Mouse (Mus musculus) ES-Bruce4 (cell line): Measurements from ENCODE around the gene Prps1l1.

Experiments
- CTCF ChIP-seq: IDR thresholded peaks from one replicate; pipeline ENCODE4 v1.8.1; 2011; ENCODE audit warnings: low read depth, low read length
- POLR2A ChIP-seq: IDR thresholded peaks from one replicate; pipeline ENCODE4 v1.8.1; 2011; ENCODE audit warnings: low read length; ENCODE audit not compliant: insufficient read depth

DNA sequence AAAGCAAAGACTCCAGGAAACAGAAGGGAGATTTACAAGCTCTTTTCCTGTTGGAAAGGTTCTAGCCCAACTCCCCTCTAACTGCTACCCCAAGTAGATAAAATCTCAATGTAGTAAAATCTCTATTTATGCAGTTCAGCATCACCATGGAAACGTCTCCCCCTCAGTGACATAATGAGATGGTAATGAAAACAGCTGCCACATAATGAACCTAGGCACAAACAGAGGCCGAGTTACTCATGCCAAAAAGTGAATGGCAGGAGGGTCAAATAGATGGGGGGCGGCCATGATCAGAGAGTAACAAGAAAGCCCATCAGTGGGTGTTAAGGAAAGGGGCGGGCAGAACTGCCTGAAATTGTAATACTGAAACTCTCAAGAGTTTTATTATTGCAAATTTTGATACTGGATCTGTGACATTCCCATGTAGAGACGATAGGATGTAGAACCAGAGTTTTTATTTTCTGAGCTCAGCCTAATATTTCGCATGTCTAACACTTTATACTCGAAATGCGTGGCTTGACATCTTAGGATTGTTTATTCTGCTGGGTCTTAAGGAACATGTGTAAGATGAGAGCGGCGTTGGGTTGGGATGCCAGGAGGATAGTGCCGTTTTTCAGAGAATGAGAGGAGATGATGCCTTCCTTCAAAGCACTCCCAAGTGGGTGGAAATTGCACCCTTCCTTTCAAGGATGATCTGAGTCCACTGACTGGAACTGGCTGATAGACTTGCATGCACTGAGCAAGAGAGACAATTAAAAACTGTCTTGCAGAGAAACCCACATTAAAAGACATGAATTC, 24.0 kb downstream of the Prps1l1 start:
- no peak for TF ChIP-seq POLR2A
- TF ChIP-seq CTCF: no peak
